Mouse (Mus musculus): Measurements from ENCODE around the gene Rdh7. TPM values are rescaled to one million over a fixed set of nuclear protein-coding genes. Genes with fewer than 3 reads are reported as not detected.
"Not testable (repeated sequence)": the region's sequence is repeated elsewhere in the genome, so short reads cannot be mapped to it uniquely, and the experiment has no call there.

Gene Rdh7
- polyA plus RNA-seq, 1 experiment, result not detected

- TF ChIP-seq MYOG (IDR thresholded peaks at IDR 0.05; ENCODE audit: control insufficient read depth, extremely low read depth, insufficient read length) (no peak), USF1 (IDR thresholded peaks at IDR 0.05; ENCODE audit: low read depth) (no peak), MAX (IDR thresholded peaks at IDR 0.05) (no peak), CTCF (IDR thresholded peaks at IDR 0.05; ENCODE audit: control insufficient read depth, insufficient read depth, insufficient read length) (no peak), CEBPB (IDR thresholded peaks at IDR 0.05; ENCODE audit: low read depth) (no peak), MYOD1 (IDR thresholded peaks at IDR 0.05; ENCODE audit: control insufficient read depth, insufficient read length, low read depth) (no peak), FOSL1 (IDR thresholded peaks at IDR 0.05; ENCODE audit: insufficient read depth, low read length, poor library complexity, severe bottlenecking) (no peak)
- Histone ChIP-seq H3K27me3 (ENCODE audit: control insufficient read depth, insufficient read depth, insufficient read length) (peaks cover 16% of the 10 kb centered on the region), H3K4me3 (ENCODE audit: insufficient read depth, poor library complexity, severe bottlenecking) (no peak overlapping the region), H3K36me3 (ENCODE audit: control insufficient read depth, insufficient read depth) (no peaks in the 10 kb centered on the region), H3K79me2 (ENCODE audit: control insufficient read depth, insufficient read depth) (no peaks in the 10 kb centered on the region), H3K79me3 (ENCODE audit: low read depth) (no peaks in the 10 kb centered on the region), H3ac (ENCODE audit: control insufficient read depth, insufficient read length, low read depth) (no peak overlapping the region)
Observed at GRCm38 (mm10) chr10:127848089-127848488, 40.5 kb downstream of the Rdh7 start.

- not testable (repeated sequence) for H3K79me3 ChIP-seq (ENCODE audit: low read depth); H3ac ChIP-seq (ENCODE audit: control insufficient read depth, insufficient read length, low read depth); H3K36me3 ChIP-seq (ENCODE audit: control insufficient read depth, insufficient read depth); H3K4me3 ChIP-seq (ENCODE audit: insufficient read depth, poor library complexity, severe bottlenecking); H3K79me2 ChIP-seq (ENCODE audit: control insufficient read depth, insufficient read depth)
- H3K27me3 ChIP-seq (ENCODE audit: control insufficient read depth, insufficient read depth, insufficient read length), result peaks cover 16% of the 10 kb centered on the region
Observed at GRCm38 (mm10) chr10:127845945-127846344, 42.7 kb downstream of the Rdh7 start.

DNA sequence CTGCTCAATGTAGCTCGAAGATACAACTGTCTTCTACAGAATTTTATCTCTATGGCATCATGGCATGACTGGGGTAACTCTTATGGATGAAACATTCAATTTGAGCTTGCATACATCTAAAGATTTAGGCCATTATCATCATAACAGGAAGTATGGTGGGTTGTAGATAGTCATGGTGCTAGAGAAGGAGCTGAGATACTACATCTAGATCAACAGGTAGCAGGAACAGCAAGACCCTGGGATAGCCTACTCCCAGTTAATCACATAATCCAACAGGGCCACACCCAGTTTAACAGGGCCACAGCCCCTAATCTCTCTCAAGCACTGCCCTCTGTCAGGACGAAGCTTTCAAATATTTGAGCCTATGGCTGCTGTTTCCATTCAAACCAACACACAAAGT is 47.8 kb downstream of the Rdh7 start:
- Histone ChIP-seq H3K79me3 (ENCODE audit: low read depth) (no peaks in the 10 kb centered on the region), H3ac (ENCODE audit: control insufficient read depth, insufficient read length, low read depth) (no peak overlapping the region), H3K4me3 (ENCODE audit: insufficient read depth, poor library complexity, severe bottlenecking) (no peak overlapping the region), H3K36me3 (ENCODE audit: control insufficient read depth, insufficient read depth) (no peaks in the 10 kb centered on the region), H3K79me2 (ENCODE audit: control insufficient read depth, insufficient read depth) (no peaks in the 10 kb centered on the region), H3K27me3 (ENCODE audit: control insufficient read depth, insufficient read depth, insufficient read length) (peaks cover 12% of the 10 kb centered on the region)
- no peak for TF ChIP-seq CTCF (IDR thresholded peaks at IDR 0.05; ENCODE audit: control insufficient read depth, insufficient read depth, insufficient read length)

- no peaks in the 10 kb centered on the region for H3K79me3 ChIP-seq (ENCODE audit: low read depth)
- TF ChIP-seq CTCF (IDR thresholded peaks at IDR 0.05; ENCODE audit: control insufficient read depth, insufficient read depth, insufficient read length) (no peak), MYOD1 (IDR thresholded peaks at IDR 0.05; ENCODE audit: control insufficient read depth, insufficient read length, low read depth) (no peak)
- H3K27me3 ChIP-seq (ENCODE audit: control insufficient read depth, insufficient read depth, insufficient read length), result peaks cover under 1% of the 10 kb centered on the region
- no peaks in the 10 kb centered on the region for H3K79me2 ChIP-seq (ENCODE audit: control insufficient read depth, insufficient read depth)
- H3K4me3 ChIP-seq (ENCODE audit: insufficient read depth, poor library complexity, severe bottlenecking), result no peak overlapping the region
- no peaks in the 10 kb centered on the region for H3K36me3 ChIP-seq (ENCODE audit: control insufficient read depth, insufficient read depth)
- H3ac ChIP-seq (ENCODE audit: control insufficient read depth, insufficient read length, low read depth), result no peak overlapping the region
Observed at GRCm38 (mm10) chr10:127838539-127838938, 50.1 kb downstream of the Rdh7 start.

DNA sequence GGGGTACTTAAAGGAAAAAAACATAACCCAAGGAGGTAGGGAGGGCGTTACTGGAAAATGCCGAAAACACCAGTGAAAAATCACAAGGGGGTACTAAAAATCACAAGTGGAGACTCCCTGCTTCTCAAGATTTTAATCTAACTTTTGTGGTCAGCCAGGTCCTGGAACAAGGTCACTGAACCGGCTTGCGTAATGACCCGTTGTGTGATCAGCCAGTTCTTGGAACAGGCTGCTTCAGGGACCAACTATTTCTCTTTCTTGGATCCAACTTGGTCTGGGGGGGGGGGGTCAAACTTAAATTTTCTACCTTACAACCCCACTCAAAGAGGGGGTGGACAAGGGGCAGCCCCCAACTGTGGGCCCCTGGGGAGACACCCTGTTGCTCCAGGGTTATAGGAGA is 50.8 kb downstream of the Rdh7 start:
- not testable (repeated sequence) for H3K36me3 ChIP-seq (ENCODE audit: control insufficient read depth, insufficient read depth); H3K27me3 ChIP-seq (ENCODE audit: control insufficient read depth, insufficient read depth, insufficient read length); H3K79me2 ChIP-seq (ENCODE audit: control insufficient read depth, insufficient read depth); H3K4me3 ChIP-seq (ENCODE audit: insufficient read depth, poor library complexity, severe bottlenecking); H3ac ChIP-seq (ENCODE audit: control insufficient read depth, insufficient read length, low read depth); H3K79me3 ChIP-seq (ENCODE audit: low read depth)

- Histone ChIP-seq H3K79me2 (ENCODE audit: control insufficient read depth, insufficient read depth) (no peaks in the 10 kb centered on the region), H3K79me3 (ENCODE audit: low read depth) (no peaks in the 10 kb centered on the region), H3ac (ENCODE audit: control insufficient read depth, insufficient read length, low read depth) (no peak overlapping the region), H3K36me3 (ENCODE audit: control insufficient read depth, insufficient read depth) (no peaks in the 10 kb centered on the region), H3K4me3 (ENCODE audit: insufficient read depth, poor library complexity, severe bottlenecking) (no peak overlapping the region), H3K27me3 (ENCODE audit: control insufficient read depth, insufficient read depth, insufficient read length) (no peaks in the 10 kb centered on the region)
- TF ChIP-seq FOSL1 (IDR thresholded peaks at IDR 0.05; ENCODE audit: insufficient read depth, low read length, poor library complexity, severe bottlenecking), result no peak
- TF ChIP-seq USF1 (IDR thresholded peaks at IDR 0.05; ENCODE audit: low read depth), result no peak
- no peak for TF ChIP-seq CTCF (IDR thresholded peaks at IDR 0.05; ENCODE audit: control insufficient read depth, insufficient read depth, insufficient read length)
- TF ChIP-seq MYOD1 (IDR thresholded peaks at IDR 0.05; ENCODE audit: control insufficient read depth, insufficient read length, low read depth), result no peak
- TF ChIP-seq CEBPB (IDR thresholded peaks at IDR 0.05; ENCODE audit: low read depth), result no peak
Observed at GRCm38 (mm10) chr10:127835292-127835691, 53.3 kb downstream of the Rdh7 start.

DNA sequence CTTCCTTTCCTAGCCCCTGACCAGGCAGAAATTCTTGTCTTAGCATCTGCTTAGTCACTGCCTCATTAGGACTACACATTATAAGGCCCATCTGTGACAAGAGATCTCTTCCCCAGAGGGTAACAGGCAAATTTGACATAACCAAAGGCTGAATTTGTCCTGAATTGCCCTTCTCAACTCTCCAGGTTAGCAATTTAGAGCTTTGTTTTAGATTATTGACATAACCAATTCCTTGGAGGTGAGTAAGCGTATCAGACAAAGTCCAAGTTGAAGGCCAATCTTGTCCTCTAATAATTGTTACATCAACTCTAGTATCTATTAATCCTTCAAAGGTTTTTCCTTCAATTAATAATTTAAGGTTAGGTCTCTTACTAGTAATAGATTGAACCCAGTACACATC is 54.4 kb downstream of the Rdh7 start:
- H3K27me3 ChIP-seq (ENCODE audit: control insufficient read depth, insufficient read depth, insufficient read length); H3ac ChIP-seq (ENCODE audit: control insufficient read depth, insufficient read length, low read depth); H3K36me3 ChIP-seq (ENCODE audit: control insufficient read depth, insufficient read depth); H3K79me2 ChIP-seq (ENCODE audit: control insufficient read depth, insufficient read depth); H3K4me3 ChIP-seq (ENCODE audit: insufficient read depth, poor library complexity, severe bottlenecking); H3K79me3 ChIP-seq (ENCODE audit: low read depth): not testable (repeated sequence)

Other genes with a start within 250 kb of the Rdh7 start
- gene Stat6, start 245.8 kb downstream of the Rdh7 start, polyA plus RNA-seq (2012; fragmentation: generic; extraction: Trizol), result 0.26 TPM
- gene Nemp1, start 221.9 kb downstream of the Rdh7 start, polyA plus RNA-seq (2012; fragmentation: generic; extraction: Trizol), result 6.8 TPM
- 108 TPM for gene Nab2, start 220.2 kb downstream of the Rdh7 start, polyA plus RNA-seq (2012; fragmentation: generic; extraction: Trizol)
- gene Myo1a, start 183.6 kb downstream of the Rdh7 start, polyA plus RNA-seq (2012; fragmentation: generic; extraction: Trizol), result 0.16 TPM
- not detected for gene Tac2, start 164.3 kb downstream of the Rdh7 start, polyA plus RNA-seq (2012; fragmentation: generic; extraction: Trizol)
- gene Zbtb39, start 149.3 kb downstream of the Rdh7 start, polyA plus RNA-seq (2012; fragmentation: generic; extraction: Trizol), result 3.5 TPM
- 0.09 TPM for gene Gpr182, start 137.1 kb downstream of the Rdh7 start, polyA plus RNA-seq (2012; fragmentation: generic; extraction: Trizol)
- 0.01 TPM for gene Rdh1, start 129.1 kb downstream of the Rdh7 start, polyA plus RNA-seq (2012; fragmentation: generic; extraction: Trizol)
- gene Rdh16f1, start 129.0 kb downstream of the Rdh7 start, polyA plus RNA-seq (2012; fragmentation: generic; extraction: Trizol), result not detected
- 0.02 TPM for gene Rdh9, start 112.4 kb downstream of the Rdh7 start, polyA plus RNA-seq (2012; fragmentation: generic; extraction: Trizol)
- not detected for gene Rdh16, start 87.7 kb downstream of the Rdh7 start, polyA plus RNA-seq (2012; fragmentation: generic; extraction: Trizol)
- not detected for gene Rdh19, start 38.9 kb downstream of the Rdh7 start, polyA plus RNA-seq (2012; fragmentation: generic; extraction: Trizol)
- gene Rdh16f2, start 22.3 kb downstream of the Rdh7 start, polyA plus RNA-seq (2012; fragmentation: generic; extraction: Trizol), result not detected
- not detected for gene Sdr9c7, start 9.7 kb upstream of the Rdh7 start, polyA plus RNA-seq (2012; fragmentation: generic; extraction: Trizol)
- not detected for gene Hsd17b6, start 118.8 kb upstream of the Rdh7 start, polyA plus RNA-seq (2012; fragmentation: generic; extraction: Trizol)
- 27.8 TPM for gene Prim1, start 126.4 kb upstream of the Rdh7 start, polyA plus RNA-seq (2012; fragmentation: generic; extraction: Trizol)
- gene Naca, start 146.8 kb upstream of the Rdh7 start, polyA plus RNA-seq (2012; fragmentation: generic; extraction: Trizol), result 936 TPM
- gene Ptges3, start 170.1 kb upstream of the Rdh7 start, polyA plus RNA-seq (2012; fragmentation: generic; extraction: Trizol), result 133 TPM
- 3,917 TPM for gene Atp5b, start 194.5 kb upstream of the Rdh7 start, polyA plus RNA-seq (2012; fragmentation: generic; extraction: Trizol)
- gene Baz2a, start 202.8 kb upstream of the Rdh7 start, polyA plus RNA-seq (2012; fragmentation: generic; extraction: Trizol), result 8.2 TPM

All from C2C12 (cell line).